Mouse (Mus musculus): Measurements from ENCODE around the gene Bad.
"Not testable (repeated sequence)": the region's sequence is repeated elsewhere in the genome, so short reads cannot be mapped to it uniquely, and the experiment has no call there.

Gene Bad

DNA sequence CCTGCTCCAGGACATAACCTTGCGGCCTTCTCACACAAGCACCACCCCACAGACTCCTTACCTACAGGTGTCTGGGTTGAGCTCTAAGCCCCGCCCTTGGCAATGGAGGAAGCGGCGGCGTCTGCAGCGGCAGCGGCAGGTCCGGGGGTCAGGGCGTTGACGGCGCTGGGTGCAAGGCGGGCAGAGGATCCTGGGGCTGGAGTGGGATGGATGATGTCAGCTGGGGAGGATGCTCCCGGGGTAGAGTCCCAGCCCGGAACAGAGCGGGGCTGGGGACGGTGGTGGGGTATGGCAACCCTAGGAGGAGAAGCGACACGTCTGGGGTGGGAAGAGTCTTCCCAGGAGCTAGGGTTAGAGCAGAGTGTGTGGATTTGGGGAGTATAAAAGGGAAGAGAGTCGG is 43.6 kb downstream of the Bad start:
- DNase-seq (ENCODE audit: low read depth, low spot score), result no peak

DNA sequence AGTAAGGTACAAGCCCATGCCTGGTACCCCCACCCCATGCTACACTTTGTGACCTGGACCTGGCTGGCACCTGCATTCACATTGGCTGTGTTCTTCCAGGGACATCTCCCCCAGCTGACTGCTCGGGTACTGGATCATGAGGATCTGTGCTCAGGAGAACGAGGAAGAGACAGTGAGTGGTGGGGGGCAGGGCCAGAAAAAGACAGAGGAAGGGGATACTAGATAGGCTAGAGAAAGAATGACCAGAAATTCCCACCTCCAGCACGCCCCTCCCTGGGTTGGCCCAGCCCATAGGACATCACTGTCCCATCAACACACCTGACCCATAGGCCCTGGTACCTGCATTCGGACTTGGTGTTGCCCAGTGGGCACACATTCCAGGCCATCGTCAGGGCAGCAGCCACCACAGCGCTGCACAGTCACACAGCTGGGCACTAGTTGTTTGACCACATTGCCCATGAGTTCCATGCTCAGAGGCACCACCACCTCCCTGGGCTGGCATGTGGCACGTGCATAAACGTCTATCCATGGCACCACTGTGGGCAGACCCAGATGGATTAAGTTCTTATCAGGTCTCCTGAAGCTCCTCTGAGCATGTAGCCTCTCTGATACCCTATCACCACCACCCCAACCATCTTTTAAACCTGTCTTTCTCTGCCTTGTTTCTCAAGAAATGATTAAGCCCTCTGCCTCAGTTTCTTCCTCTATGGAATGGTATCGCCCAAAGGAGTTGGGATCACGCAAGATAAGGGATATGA is 44.5 kb downstream of the Bad start:
- no peak for DNase-seq (ENCODE audit: low read depth, low spot score)

DNA sequence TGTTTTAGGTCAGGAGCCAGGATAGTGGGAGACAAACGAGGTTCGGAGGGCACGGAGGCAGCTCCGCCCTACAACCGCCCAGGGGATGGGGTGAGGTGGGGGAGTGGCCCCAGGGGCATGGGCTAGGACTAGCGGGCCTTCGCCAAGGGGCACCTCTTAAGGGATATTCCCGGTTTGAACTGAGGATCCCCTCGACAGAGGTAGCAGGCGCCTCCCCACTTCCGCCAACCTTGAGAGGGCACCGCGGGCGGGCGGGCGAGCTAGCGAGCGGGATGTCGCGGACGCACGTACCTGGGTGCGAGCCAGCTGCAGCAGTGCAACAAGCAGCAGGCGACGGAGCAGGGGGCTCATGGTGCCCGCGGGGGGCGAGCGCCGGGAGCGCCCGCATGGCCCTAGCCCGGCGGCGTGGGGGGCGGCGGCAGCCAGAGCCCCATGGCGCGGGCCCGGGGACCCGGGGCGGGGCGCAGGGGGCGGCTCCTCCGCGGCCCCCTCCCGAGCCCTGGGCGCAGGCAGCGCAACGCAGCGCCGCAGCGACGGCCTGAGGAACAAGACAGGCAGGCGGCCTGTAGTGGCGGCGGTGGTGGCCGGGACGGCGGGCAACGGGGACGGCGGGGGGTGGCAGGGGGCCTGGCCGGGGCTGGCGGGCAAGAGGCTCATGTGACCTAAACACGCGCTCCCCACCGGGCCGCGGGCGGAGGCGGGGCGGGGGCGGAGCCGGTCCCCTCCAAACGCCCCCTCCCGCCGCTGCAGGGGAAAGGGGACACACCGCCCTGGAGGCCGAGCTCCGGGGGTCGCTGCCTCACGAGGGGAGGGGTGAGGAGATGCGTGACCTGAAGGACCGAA is 45.6 kb downstream of the Bad start, which contains the start of gene Vegfb:
Gene Vegfb (minus strand): TSS at position 591 of the 843 bp plus-strand sequence.
- DNase-seq (ENCODE audit: low read depth, low spot score), result no peak

DNA sequence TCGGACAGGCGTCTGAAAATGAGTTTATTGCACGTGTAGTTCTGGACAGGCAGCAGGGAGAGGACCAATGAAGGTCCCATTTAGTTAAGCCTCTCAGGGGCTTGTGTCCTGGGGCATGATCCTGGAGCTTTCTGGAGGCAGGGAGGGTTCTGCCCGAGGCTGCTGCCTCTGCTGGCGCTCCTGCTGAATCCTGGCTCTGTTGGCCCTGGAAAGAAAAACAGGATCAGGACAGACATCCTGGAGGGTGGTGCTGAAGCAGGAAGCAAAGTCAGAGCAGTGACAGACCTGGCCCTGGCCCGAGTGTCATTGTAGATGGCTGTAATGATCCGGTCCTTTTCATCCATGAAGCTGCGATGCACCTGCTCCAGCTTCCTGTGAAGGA is 46.2 kb downstream of the Bad start:
- DNase-seq (ENCODE audit: low read depth, low spot score), result no peak

- no peak for DNase-seq (ENCODE audit: low read depth, low spot score)
These were observed 47.6 kb downstream of the Bad start for GRCm38 (mm10) chr19:6989251-6989650.

- no peak for DNase-seq (ENCODE audit: low read depth, low spot score)
These were observed 49.1 kb downstream of the Bad start for GRCm38 (mm10) chr19:6990712-6991111.

DNA sequence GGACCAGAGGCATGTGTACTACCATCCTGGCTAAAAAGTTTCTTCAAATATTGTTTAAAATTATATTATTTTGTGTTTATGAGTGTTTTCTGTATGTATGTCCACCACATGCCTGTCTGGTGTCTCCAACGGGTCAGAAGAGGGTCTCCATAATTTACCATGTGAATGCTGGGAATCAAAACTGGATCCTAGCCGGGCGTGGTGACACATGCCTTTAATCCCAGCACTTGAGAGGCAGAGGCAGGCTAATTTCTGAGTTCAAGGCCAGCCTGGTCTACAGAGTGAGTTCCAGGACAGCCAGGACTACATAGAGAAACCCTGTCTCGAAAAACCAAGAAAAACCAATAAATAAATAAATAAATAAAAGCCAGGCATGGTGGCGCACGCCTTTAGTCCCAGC is 49.5 kb downstream of the Bad start:
- not testable (repeated sequence) for DNase-seq (ENCODE audit: low read depth, low spot score)

- DNase-seq (ENCODE audit: low read depth, low spot score), result peak; percentile 94
These were observed 50.6 kb downstream of the Bad start, which contains the start of gene Dnajc4 for GRCm38 (mm10) chr19:6992011-6992858. Gene Dnajc4, minus strand, starts transcription at chr19:6992572.

DNA sequence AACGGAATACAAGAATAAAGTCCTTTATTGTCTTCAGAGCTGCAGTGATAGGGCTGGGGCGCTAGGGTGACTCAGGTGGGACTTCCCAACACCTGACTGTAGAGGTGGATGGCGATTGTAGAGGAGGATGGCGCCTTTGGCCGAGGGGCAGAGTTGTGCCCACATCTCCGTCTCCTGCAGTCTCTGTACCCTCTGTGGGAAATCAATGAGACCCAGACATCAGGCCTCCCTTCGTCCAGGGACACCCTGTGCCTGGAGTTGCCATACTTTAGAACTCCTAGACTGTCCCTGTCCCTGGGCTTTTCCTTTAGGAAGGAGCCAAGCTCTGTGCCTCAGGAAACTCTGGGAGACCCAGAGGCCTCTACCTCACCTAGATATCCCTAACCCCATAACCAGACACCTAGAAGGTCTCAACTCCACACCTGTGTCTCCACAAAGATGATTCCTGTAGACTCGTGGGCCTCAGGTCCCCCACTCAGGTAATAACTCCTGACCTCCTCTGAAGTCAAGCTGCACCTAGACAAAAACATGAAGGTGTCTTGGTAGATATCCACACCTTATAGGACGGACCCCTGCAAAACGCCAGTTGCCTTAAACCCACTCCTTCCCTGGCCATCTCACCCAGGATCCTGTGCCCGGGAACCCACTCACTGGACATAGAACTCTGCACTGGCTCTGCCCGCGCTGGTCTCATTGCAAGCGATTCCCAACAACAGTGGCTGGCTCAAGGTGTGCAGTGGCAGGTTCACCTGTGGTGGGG is 51.5 kb downstream of the Bad start:
- DNase-seq (ENCODE audit: low read depth, low spot score), result no peak

- no peak for DNase-seq (ENCODE audit: low read depth, low spot score)
These were observed 52.3 kb downstream of the Bad start for GRCm38 (mm10) chr19:6994002-6994401.

DNA sequence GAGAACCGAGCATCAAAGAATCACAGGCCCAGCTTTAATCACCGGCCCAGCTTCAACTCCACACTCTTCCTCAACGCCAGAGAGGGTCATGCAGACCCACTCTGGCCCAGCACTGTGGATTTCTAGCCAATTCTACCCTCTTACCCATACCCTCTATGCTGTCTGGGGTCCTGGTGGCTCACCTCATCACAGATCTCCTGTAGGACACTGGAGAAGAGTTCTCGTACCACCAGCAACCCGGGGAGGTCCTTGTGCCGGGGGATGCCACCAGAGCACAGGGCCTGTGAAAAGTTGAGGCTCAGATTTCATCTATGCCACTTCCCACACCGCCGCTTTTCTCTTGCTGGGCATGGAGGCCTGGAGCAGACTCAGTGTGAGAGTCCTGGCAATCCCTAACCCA is 52.8 kb downstream of the Bad start:
- DNase-seq (ENCODE audit: low read depth, low spot score), result no peak

- no peak for DNase-seq (ENCODE audit: low read depth, low spot score)
These were observed 53.8 kb downstream of the Bad start for GRCm38 (mm10) chr19:6995255-6995991.

DNA sequence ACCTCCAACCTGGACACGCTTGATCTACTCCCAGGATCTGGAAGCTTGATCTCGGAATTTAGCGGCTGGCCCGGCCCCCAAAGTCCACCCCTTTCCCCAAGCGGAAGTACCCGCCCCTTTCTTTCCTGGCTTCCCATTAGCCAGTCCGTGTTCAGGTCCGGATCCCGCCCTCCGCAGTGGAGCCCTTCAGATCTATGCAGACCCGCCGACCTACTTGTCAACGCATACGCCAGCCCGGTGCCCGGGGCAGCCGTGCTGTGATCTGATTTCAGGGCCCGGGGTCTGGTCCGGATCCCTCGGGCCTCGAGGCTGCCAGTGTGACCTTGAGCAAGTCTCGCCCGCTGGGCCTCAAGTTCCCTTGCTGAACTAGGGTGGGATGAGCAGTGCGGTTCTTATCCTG is 54.3 kb downstream of the Bad start, which contains the start of the genes Nudt22 and Trpt1:
Gene Nudt22 (minus strand): TSS at position 112 of the 400 bp plus-strand sequence.
Gene Trpt1 (plus strand): TSS at position 126 of the 400 bp plus-strand sequence.
- peak; percentile 83 for DNase-seq (ENCODE audit: low read depth, low spot score)

DNA sequence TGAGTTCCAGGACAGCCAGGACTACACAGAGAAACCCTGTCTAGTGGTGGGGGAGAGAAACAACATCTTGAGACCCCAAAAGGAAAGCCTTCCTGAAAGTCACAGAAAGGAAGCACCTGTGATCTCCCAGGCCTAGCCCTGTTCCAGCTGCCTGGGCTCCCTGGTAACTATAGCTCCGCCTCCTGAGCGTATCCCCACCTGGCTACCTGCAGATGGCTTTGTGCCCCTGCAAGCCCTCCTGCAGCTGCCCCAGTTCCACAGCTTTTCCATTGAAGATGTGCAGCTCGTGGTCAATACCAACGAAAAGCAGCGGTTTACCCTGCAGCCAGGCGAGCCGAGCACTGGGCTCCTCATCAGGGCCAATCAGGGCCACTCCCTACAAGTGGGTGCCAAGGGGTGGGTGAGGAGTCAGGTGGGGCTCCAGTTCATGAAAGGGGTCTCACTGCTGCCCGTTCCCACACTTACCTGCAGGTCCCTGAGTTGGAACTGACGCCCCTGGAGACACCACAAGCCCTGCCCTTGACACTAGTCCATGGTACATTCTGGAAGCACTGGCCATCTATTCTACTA is 56.1 kb downstream of the Bad start:
- DNase-seq (ENCODE audit: low read depth, low spot score), result no peak

DNA sequence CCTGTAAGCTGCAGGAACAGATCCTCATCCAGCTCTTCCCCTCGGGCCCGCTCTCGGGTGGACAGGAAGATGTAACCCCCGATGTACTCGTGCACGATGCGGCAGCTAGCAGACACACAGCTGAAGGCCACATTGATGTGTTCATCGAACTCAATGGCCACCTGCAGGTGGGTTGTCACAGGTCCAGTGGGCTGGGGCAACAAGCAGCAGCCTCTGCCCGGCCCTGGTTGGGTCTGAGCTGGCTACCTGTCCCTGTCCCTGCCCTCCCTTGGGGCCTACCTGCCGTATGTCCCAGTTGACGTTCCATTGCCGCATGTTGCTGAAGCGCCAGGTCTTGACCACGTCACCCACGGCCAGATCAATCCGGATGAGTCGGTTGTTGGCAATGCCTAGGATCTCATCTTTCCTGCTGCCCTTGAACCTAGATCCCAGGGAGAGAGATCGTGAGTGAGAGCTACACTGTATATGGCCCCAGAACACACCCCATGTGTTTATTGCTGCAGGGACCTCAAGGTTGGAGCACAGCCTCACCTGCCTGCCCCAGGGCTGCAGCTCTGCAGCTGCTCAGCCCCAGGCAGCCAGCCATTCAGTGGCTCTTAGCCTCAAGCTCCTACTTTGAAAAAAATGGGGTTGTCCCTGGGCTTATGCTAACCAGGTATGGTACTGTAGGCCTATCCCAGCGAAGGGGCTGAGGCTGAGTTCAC is 57.9 kb downstream of the Bad start:
- no peak for DNase-seq (ENCODE audit: low read depth, low spot score)

Measured in skeletal muscle tissue, adult 2 months (tissue).